Mouse (Mus musculus) gonadal fat pad, adult 2 months (tissue): ENCODE results near the gene Mst1r. TPM values are rescaled to one million over a fixed set of nuclear protein-coding genes. Genes with fewer than 3 reads are reported as not detected.

ENCODE experiments used
- DNase-seq: peaks from one replicate; pipeline ENCODE4 v3.0.0-alpha.2; 2012; ENCODE audit warnings: low read depth
- polyA plus RNA-seq: library from polyadenylated mRNA; depleted of rRNA; stranded (reverse); fragments of >200 nt; gene quantifications from 2 replicates; pipeline ENCODE4 v1.2.3, GENCODE M21; 2012; rRNA removed

The Mst1r gene
- 34.3 and 40.2 TPM in 2 replicates for polyA plus RNA-seq

DNA sequence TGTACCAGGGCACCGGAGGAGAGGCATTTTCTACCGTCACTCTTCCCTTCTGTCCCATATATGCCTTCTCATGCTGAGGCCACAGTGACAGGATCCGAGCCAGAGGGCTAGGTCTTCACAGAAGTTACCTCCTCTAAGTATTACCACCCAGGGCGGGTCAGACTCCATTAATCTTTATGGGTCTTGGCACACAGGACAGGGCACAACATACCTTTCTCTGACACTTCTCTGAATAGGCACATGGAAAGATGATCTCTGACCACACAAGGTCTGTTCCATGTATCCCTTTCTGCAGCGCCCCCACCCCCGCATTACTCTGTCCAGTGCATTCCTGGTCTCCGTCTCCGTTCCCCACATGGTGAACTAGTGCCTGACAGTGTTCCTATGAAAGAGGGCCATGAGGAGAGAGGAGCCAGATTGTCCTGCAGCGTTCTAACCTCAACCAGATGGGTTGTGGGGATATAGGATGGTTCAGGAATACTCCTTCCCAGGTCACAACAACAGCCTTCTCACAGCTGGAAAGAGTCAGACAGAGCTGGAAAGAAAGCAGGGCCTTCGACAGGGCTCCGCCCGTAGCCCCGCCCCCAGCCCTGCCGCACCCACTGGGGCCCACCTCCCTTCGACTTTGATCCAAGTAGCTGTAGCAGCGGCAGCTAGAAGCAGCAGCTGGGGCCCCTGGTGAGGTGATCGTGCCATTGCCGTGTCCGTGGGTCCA, at the start of gene Mst1r:
TSS of gene Mst1r (plus strand) at position 622 of the 715 bp plus-strand sequence.
- DNase-seq: no peak

DNA sequence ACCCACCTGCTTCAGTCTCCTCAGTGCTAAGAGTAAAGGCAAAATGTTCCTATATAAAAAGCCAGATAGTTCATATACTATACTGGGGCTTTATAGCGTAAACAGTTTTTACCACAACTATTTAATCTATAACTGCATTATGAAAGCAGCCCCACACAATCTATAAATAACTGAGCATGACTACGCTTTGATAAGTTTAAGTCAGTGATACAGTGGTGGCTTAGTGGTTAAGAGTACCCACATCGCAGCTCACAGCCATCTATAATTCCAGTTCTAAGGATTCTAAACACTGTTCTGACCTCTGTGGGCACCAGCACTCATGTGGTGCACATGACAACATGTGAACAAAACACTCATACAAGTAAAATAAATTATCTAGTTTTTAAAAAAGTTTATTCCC, 48.3 kb upstream of the Mst1r start:
- DNase-seq: no peak

- DNase-seq: no peak
These were observed 42.2 kb upstream of the Mst1r start for GRCm38 (mm10) chr9:107864493-107864892.

DNA sequence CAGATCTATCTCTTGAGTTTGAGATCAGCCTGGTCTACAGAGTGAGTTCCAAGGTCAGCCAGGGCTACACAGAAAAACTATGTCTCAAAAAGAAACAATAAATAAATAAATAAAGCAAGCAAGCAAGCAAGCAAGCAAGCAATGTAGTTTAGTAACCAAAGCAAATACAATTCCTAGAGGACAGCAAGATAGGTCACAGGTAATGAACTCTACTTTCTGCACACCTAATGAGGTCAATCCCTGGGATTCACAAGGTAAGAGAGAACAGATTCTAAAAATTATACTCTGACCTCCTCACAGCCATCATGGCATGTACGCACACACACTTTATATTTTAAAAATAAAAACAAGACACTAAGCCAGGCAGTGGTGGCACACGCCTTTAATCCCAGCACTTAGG, 40.6 kb upstream of the Mst1r start:
- no peak for DNase-seq

GRCm38 (mm10) chr9:107872350-107873098, 34.1 kb upstream of the Mst1r start:
- peak; percentile 65 for DNase-seq

GRCm38 (mm10) chr9:107873137-107873536, 33.5 kb upstream of the Mst1r start, which contains the start of gene Rbm6:
Rbm6 (minus strand) TSS chr9:107873237.
- no peak for DNase-seq

- DNase-seq: no peak
These were observed 26.3 kb upstream of the Mst1r start for GRCm38 (mm10) chr9:107880411-107880810.

- DNase-seq: no peak
These were observed 18.8 kb upstream of the Mst1r start, which contains the start of gene Mon1a for GRCm38 (mm10) chr9:107887804-107888266. Mon1a (plus strand) TSS chr9:107888151.

- no peak for DNase-seq
These were observed 18.3 kb upstream of the Mst1r start for GRCm38 (mm10) chr9:107888267-107888850.

DNA sequence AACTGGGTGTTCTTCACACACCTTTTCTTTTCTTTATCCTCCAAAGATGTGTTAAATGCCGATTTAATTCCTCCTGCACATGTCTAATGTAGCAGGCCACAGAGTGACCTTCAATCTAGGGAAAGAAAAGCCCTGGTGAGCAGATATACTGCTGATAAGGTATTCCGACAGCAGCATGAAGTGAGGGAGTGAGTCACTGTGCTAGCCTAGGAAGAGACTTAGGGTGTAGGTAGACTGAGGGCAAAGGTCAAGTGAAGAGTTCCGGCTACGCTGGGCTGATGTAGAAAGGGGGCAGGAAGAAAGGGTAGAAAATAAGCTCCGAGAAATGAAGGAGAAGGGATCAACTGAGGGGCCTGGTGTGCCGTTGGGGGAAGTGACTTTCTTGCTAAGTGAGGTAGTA, 16.4 kb upstream of the Mst1r start:
- DNase-seq: no peak

- DNase-seq: no peak
These were observed 15.7 kb upstream of the Mst1r start for GRCm38 (mm10) chr9:107891023-107891422.

- no peak for DNase-seq
These were observed 8.1 kb upstream of the Mst1r start for GRCm38 (mm10) chr9:107898563-107898962.

DNA sequence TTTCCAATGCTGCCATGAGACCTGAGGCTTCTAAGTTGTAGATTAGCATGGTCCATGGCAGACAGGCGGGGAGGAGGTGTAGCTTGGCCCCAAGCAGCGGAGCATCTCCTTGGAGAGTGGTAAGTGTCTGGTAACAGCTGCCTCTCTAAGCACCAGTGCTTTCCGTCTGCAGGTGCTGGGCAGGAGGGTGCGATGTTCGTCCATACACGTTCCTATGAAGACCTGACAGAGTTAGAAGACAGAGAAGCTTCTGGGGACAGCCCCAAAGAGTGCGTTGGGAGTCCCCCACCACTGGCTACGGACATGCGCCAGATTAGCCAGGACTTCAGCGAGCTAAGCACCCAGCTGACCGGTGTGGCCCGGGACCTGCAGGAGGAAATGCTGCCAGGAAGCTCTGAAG, 6.8 kb upstream of the Mst1r start:
- DNase-seq: no peak

DNA sequence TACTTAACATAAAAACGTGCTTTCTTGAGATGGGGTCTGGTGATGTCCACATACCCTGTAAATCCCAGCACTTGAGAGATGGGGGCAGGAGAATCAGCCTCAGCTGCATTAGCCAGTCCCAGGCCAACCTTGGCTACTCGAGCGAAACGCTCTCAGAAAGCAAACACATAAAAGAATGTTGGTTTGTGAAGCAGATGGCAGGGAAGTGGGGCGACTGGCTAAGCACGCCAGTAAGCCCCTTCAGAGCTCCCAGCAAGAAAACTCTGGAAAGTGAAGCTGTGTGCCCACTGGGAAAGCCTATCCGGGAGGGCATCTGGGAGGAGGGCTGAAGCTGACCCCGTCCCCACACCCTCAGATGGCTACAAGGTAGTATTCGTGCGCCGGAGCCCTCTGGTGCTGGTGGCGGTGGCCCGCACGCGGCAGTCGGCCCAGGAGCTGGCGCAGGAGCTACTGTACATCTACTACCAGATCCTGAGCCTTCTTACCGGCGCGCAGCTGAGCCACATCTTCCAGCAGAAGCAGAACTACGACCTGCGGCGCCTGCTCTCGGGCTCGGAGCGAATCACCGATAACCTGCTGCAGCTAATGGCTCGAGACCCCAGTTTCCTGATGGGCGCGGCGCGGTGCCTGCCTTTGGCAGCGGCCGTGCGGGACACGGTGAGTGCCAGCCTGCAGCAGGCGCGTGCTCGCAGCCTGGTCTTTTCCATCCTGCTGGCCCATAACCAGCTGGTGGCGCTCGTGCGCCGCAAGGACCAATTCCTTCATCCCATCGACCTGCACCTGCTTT, 5.6 kb upstream of the Mst1r start:
- no peak for DNase-seq

DNA sequence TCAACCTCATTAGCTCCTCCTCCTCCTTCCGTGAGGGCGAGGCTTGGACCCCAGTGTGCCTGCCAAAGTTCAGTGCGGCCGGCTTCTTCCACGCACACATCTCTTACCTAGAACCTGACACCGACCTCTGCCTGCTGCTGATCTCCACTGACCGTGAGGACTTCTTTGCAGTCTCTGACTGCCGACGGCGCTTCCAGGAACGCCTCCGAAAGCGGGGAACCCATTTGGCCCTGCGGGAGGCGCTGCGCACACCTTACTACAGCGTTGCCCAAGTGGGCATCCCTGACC, 5.1 kb upstream of the Mst1r start:
- DNase-seq: no peak

- no peak for DNase-seq
These were observed 1.9 kb upstream of the Mst1r start for GRCm38 (mm10) chr9:107904726-107905125.

DNA sequence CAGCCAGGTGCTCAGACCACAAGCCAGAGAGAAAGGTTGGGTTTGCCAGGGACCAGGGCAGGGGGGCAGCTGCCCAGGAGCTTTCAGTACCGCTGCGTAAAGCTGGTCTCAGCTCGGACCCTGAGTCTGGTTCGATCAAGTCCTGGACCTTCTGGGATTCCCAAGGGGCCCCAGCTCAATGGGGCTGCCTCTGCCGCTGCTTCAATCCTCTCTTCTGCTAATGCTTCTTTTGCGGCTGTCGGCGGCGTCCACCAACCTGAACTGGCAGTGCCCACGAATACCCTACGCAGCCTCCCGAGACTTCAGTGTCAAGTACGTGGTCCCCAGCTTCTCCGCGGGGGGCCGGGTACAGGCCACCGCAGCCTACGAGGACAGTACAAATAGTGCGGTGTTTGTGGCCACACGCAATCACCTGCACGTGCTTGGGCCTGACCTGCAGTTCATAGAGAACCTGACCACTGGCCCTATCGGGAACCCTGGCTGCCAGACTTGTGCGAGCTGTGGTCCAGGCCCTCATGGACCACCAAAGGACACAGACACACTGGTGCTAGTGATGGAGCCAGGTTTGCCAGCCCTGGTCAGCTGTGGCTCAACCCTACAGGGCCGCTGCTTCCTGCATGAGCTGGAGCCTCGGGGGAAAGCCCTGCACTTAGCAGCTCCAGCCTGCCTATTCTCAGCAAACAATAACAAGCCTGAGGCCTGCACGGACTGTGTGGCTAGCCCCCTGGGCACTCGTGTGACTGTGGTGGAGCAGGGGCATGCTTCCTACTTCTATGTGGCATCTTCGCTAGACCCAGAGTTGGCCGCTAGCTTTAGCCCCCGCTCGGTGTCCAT, 511 bp downstream of the Mst1r start:
- no peak for DNase-seq

DNA sequence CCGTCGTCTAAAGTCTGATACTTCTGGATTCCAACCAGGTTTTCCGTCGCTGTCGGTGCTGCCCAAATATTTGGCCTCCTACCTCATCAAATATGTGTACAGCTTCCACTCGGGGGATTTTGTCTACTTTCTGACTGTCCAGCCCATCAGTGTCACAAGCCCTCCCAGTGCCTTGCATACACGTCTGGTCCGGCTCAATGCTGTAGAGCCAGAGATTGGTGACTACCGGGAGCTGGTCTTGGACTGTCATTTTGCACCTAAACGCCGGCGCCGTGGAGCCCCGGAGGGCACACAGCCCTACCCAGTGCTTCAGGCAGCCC, 1.1 kb downstream of the Mst1r start:
- no peak for DNase-seq

- no peak for DNase-seq
These were observed 1.9 kb downstream of the Mst1r start for GRCm38 (mm10) chr9:107908410-107909158.

DNA sequence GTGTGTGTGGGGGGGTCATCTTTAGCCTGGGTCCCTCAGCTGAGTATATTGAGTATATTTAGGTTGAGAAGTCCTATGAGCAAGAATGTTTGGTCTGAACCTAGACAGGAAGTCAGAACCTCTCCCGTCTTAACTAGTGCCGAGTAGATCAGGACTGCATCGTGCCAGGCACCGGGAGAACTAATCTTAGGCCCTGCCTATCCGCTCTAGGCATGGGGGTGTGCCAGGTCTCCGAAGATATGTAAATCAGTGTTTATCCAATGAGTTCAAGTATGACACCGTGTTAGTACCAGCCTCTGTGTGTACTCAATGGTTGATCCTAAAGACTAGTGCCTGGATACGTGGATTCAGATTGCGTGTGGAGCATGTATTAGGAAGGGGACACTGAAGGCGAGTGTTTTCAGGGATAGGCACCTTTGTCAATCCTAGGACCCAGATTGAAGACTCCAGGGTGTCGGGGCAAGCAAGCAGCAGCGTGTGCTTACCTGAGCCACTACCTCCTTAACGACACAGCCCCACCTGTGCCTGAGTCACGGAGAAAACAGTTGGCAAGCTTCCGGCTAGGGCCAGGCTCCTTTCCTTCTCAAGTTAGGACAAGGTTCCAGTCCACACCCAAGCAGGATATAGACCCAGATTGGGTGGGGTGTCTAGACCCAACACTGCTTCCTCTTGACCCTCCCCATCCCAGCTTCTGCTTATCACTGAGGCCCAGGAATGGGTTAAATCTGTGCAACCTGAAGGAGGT, 3.5 kb downstream of the Mst1r start:
- DNase-seq: no peak
